Mouse (Mus musculus) forebrain, embryonic 11.5 days (tissue): ENCODE results near the gene Map3k21. TPM values are rescaled to one million over a fixed set of nuclear protein-coding genes. Genes with fewer than 3 reads are reported as not detected.

Experiments
- ATAC-seq: fragments of 200-750 bp; cut with Nextera tagmentation; replicated peaks from 2 replicates; pipeline ENCODE4 v1.8.0; 2017; ENCODE audit warnings: moderate TSS enrichment; ENCODE audit not compliant: low FRiP score
- DNase-seq: peaks from one replicate; pipeline ENCODE4 v3.0.0-alpha.2; 2017; ENCODE audit warnings: low spot score
- H3K27ac ChIP-seq: fragments of 300-500 bp; sonication (generic); 2 replicates; pipeline ENCODE4 v1.5.1; 2014; ENCODE audit warnings: low read depth, low read length
- H3K27me3 ChIP-seq: fragments of 300-500 bp; sonication (generic); 2 replicates; pipeline ENCODE4 v1.6.1; 2014; ENCODE audit warnings: mild to moderate bottlenecking, low read length, mixed read lengths; ENCODE audit not compliant: control insufficient read depth, insufficient read depth
- H3K36me3 ChIP-seq: fragments of 300-500 bp; sonication (generic); 2 replicates; pipeline ENCODE4 v1.6.1; 2014; ENCODE audit warnings: mild to moderate bottlenecking, low read length, moderate library complexity, mixed read lengths; ENCODE audit not compliant: control insufficient read depth, insufficient read depth
- H3K4me1 ChIP-seq: fragments of 300-500 bp; sonication (generic); replicated peaks from 2 replicates; pipeline ENCODE4 v1.6.1; 2014; ENCODE audit warnings: low read length, mixed read lengths; ENCODE audit not compliant: control insufficient read depth, insufficient read depth
- H3K4me2 ChIP-seq: fragments of 300-500 bp; sonication (generic); 2 replicates; pipeline ENCODE4 v1.6.1; 2014; ENCODE audit warnings: low read depth, mild to moderate bottlenecking, low read length, moderate library complexity, mixed read lengths; ENCODE audit not compliant: severe bottlenecking
- H3K4me3 ChIP-seq: fragments of 300-500 bp; sonication (generic); 2 replicates; pipeline ENCODE4 v1.5.1; 2014; ENCODE audit warnings: low read depth, low read length
- H3K9ac ChIP-seq: fragments of 300-500 bp; sonication (generic); 2 replicates; pipeline ENCODE4 v1.6.1; 2014; ENCODE audit warnings: low read length
- H3K9me3 ChIP-seq: fragments of 300-500 bp; sonication (generic); 2 replicates; pipeline ENCODE4 v1.6.1; 2016; ENCODE audit warnings: low read length, mixed read lengths; ENCODE audit not compliant: control insufficient read depth
- WGBS: fragments of 180-500 bp; shearing (Covaris S2); extraction: QIAGEN DNeasy Blood & Tissue Kit; methylation state at CpG from one replicate; pipeline ENCODE4 v1.1.7; 2014; 5-methylcytosine and 5-hydroxymethylcytosine counted together
- polyA plus RNA-seq: library from polyadenylated mRNA; unstranded; fragments of >200 nt; fragmentation: Nextera tagmentation; extraction: Ambion mirVana; gene quantifications from 2 replicates; pipeline ENCODE4 v1.2.1, GENCODE M21; 2014

Map3k21 gene
- polyA plus RNA-seq, 1 experiment from 2014 or later = 0.08 TPM

GRCm38 (mm10) chr8:125950007-125950940 lies 40.0 kb downstream of the Map3k21 start:
- H3K4me3 ChIP-seq = no peak overlapping the region
- H3K9me3 ChIP-seq = no peaks in the 10 kb centered on the region
- no peak overlapping the region for H3K27ac ChIP-seq
- H3K9ac ChIP-seq = no peak overlapping the region
- H3K4me2 ChIP-seq = no peak overlapping the region
- H3K4me1 ChIP-seq = no peaks in the 10 kb centered on the region
- WGBS = 24% methylated on average over 23 of the region's 23 CpGs
- H3K27me3 ChIP-seq = no peaks in the 10 kb centered on the region
- peak; percentile 85 for DNase-seq
- ATAC-seq = peak; percentile 90
- H3K36me3 ChIP-seq = no peaks in the 10 kb centered on the region

GRCm38 (mm10) chr8:125955671-125956070 lies 45.4 kb downstream of the Map3k21 start:
- no peak for ATAC-seq
- Histone ChIP-seq H3K27me3 (no peaks in the 10 kb centered on the region; the same call in 1 of the 2 replicates), H3K4me2 (no peak overlapping the region), H3K4me1 (no peaks in the 10 kb centered on the region), H3K36me3 (no peaks in the 10 kb centered on the region), H3K9me3 (peaks cover under 1% of the 10 kb centered on the region; the same call in 1 of the 2 replicates), H3K4me3 (no peak overlapping the region), H3K9ac (no peak overlapping the region), H3K27ac (no peak overlapping the region)
- WGBS = 9% methylated on average over 11 of the region's 11 CpGs
- peak; percentile 80 for DNase-seq

- Histone ChIP-seq H3K36me3 (no peaks in the 10 kb centered on the region), H3K27ac (no peak overlapping the region), H3K27me3 (no peaks in the 10 kb centered on the region; the same call in 1 of the 2 replicates), H3K4me3 (no peak overlapping the region), H3K9ac (no peak overlapping the region), H3K4me1 (no peaks in the 10 kb centered on the region), H3K9me3 (peaks cover 5% of the 10 kb centered on the region; the same call in 1 of the 2 replicates), H3K4me2 (no peak overlapping the region)
- DNase-seq (no peak), ATAC-seq (no peak)
- 77% methylated on average over 9 of the region's 9 CpGs for WGBS
Observed at GRCm38 (mm10) chr8:125956796-125957195, 46.5 kb downstream of the Map3k21 start.

GRCm38 (mm10) chr8:125957226-125957993 lies 47.2 kb downstream of the Map3k21 start:
- H3K9ac ChIP-seq = no peak overlapping the region
- no peak overlapping the region for H3K4me3 ChIP-seq
- no peaks in the 10 kb centered on the region; the same call in 1 of the 2 replicates for H3K27me3 ChIP-seq
- H3K36me3 ChIP-seq = no peaks in the 10 kb centered on the region
- DNase-seq = no peak
- WGBS = 83% methylated on average over 13 of the region's 13 CpGs
- H3K4me1 ChIP-seq = no peaks in the 10 kb centered on the region
- no peak overlapping the region for H3K4me2 ChIP-seq
- no peak overlapping the region for H3K27ac ChIP-seq
- no peak for ATAC-seq
- H3K9me3 ChIP-seq = peaks cover 5% of the 10 kb centered on the region; the same call in 1 of the 2 replicates

GRCm38 (mm10) chr8:125957994-125958368 lies 47.7 kb downstream of the Map3k21 start:
- no peaks in the 10 kb centered on the region for H3K36me3 ChIP-seq
- DNase-seq = no peak
- WGBS = 75% methylated on average over 1 of the region's 1 CpGs

GRCm38 (mm10) chr8:125959363-125959771 lies 49.1 kb downstream of the Map3k21 start:
- ATAC-seq = no peak
- H3K9ac ChIP-seq = no peak overlapping the region
- H3K4me2 ChIP-seq = no peak overlapping the region
- DNase-seq = no peak
- no peak overlapping the region for H3K4me3 ChIP-seq
- H3K27ac ChIP-seq = no peak overlapping the region
- H3K4me1 ChIP-seq = 0 out of 2 replicates have a peak, but pooled peaks cover 2% of the 10 kb centered on the region
- 73% methylated on average over 4 of the region's 4 CpGs for WGBS
- peaks cover 3% of the 10 kb centered on the region; the same call in 1 of the 2 replicates for H3K27me3 ChIP-seq
- H3K36me3 ChIP-seq = no peaks in the 10 kb centered on the region
- peaks cover 5% of the 10 kb centered on the region; the same call in 1 of the 2 replicates for H3K9me3 ChIP-seq

More at GRCm38 (mm10) chr8:125957994-125958368, 47.7 kb downstream of the Map3k21 start:
- H3K9me3 ChIP-seq = peaks cover 5% of the 10 kb centered on the region; the same call in 1 of the 2 replicates
- no peak overlapping the region for H3K9ac ChIP-seq
- ATAC-seq = no peak
- H3K27me3 ChIP-seq = no peaks in the 10 kb centered on the region; the same call in 1 of the 2 replicates
- H3K4me1 ChIP-seq = no peaks in the 10 kb centered on the region
- no peak overlapping the region for H3K4me2 ChIP-seq
- no peak overlapping the region for H3K27ac ChIP-seq
- no peak overlapping the region for H3K4me3 ChIP-seq

GRCm38 (mm10) chr8:125960037-125960436 lies 49.8 kb downstream of the Map3k21 start:
- no peak overlapping the region for H3K4me3 ChIP-seq
- H3K4me1 ChIP-seq = 0 out of 2 replicates have a peak, but pooled peaks cover 2% of the 10 kb centered on the region
- no peak for ATAC-seq
- H3K4me2 ChIP-seq = no peak overlapping the region
- H3K36me3 ChIP-seq = no peaks in the 10 kb centered on the region
- no peak overlapping the region for H3K27ac ChIP-seq
- H3K9ac ChIP-seq = no peak overlapping the region
- DNase-seq = no peak
- peaks cover 3% of the 10 kb centered on the region; the same call in 1 of the 2 replicates for H3K27me3 ChIP-seq
- H3K9me3 ChIP-seq = peaks cover 5% of the 10 kb centered on the region; the same call in 1 of the 2 replicates
- 89% methylated on average over 8 of the region's 8 CpGs for WGBS

- H3K27me3 ChIP-seq = peaks cover 6% of the 10 kb centered on the region; the same call in 1 of the 2 replicates
- WGBS = 64% methylated on average over 6 of the region's 6 CpGs
Observed at GRCm38 (mm10) chr8:125961790-125962189, 51.5 kb downstream of the Map3k21 start.

More at GRCm38 (mm10) chr8:125961790-125962189, 51.5 kb downstream of the Map3k21 start:
- ATAC-seq (no peak), DNase-seq (no peak)
- H3K27ac ChIP-seq = no peak overlapping the region
- H3K4me3 ChIP-seq = no peak overlapping the region
- no peak overlapping the region for H3K4me2 ChIP-seq
- H3K9me3 ChIP-seq = peaks cover 5% of the 10 kb centered on the region; the same call in 1 of the 2 replicates
- no peaks in the 10 kb centered on the region for H3K36me3 ChIP-seq
- no peak overlapping the region for H3K9ac ChIP-seq
- 0 out of 2 replicates have a peak, but pooled peaks cover 2% of the 10 kb centered on the region for H3K4me1 ChIP-seq
